ENCODE assay signal across 27 mouse cellular contexts in genomic region chr17:83374123-83374522, GRCm38 (mm10).
"Had no signal": no experiment of that assay in that cellular context is flagged by ENCODE, and none has a peak within 500 bp of the region (broad histone marks: within the 10 kb centered on the region; RNA-seq: fewer than 3 reads in every experiment).

No protein-coding gene starts in this region.

- ATAC-seq: forebrain, embryonic 13.5 days; forebrain, embryonic 14.5 days; forebrain, embryonic 15.5 days; forebrain, embryonic 16.5 days; forebrain, postnatal 0 days had no signal

- DNase-seq: cerebellum, postnatal 10 days; cerebellum, postnatal 14 days; cerebellum, postnatal 25 days; cerebellum, postnatal 36 days; embryo, embryonic 11 days; forebrain, postnatal 0 days; gastrocnemius, adult 2 months; gastrocnemius, postnatal 10 days; gastrocnemius, postnatal 14 days; gastrocnemius, postnatal 25 days; gastrocnemius, postnatal 36 days; heart, adult 11 months; heart, adult 18-20 months; heart, adult 2 months had no signal

- H3K9ac ChIP-seq: embryonic facial prominence, embryonic 12.5 days; embryonic facial prominence, embryonic 13.5 days; embryonic facial prominence, embryonic 15.5 days; forebrain, embryonic 12.5 days; forebrain, embryonic 13.5 days; forebrain, embryonic 15.5 days; forebrain, postnatal 0 days had no signal

- H3K27ac ChIP-seq: embryonic facial prominence, embryonic 10.5 days; embryonic facial prominence, embryonic 12.5 days; embryonic facial prominence, embryonic 13.5 days; embryonic facial prominence, embryonic 15.5 days; forebrain, embryonic 10.5 days; forebrain, embryonic 12.5 days; forebrain, embryonic 13.5 days; forebrain, embryonic 15.5 days; gastrocnemius, adult 2 months; heart, adult 2 months; heart, embryonic 10.5 days had no signal

- H3K4me3 ChIP-seq: embryonic facial prominence, embryonic 10.5 days; embryonic facial prominence, embryonic 12.5 days; embryonic facial prominence, embryonic 13.5 days; embryonic facial prominence, embryonic 15.5 days; erythroblast, embryonic 14.5 days; forebrain, embryonic 10.5 days; forebrain, embryonic 12.5 days; forebrain, embryonic 13.5 days; forebrain, embryonic 15.5 days; gastrocnemius, adult 2 months; heart, adult 2 months; heart, embryonic 10.5 days had no signal

- H3K27me3 ChIP-seq: embryonic facial prominence, embryonic 12.5 days; embryonic facial prominence, embryonic 13.5 days; embryonic facial prominence, embryonic 15.5 days; forebrain, embryonic 12.5 days; forebrain, embryonic 13.5 days; forebrain, embryonic 15.5 days had no signal

- H3K36me3 ChIP-seq: embryonic facial prominence, embryonic 12.5 days; embryonic facial prominence, embryonic 13.5 days; embryonic facial prominence, embryonic 15.5 days; forebrain, embryonic 12.5 days; forebrain, embryonic 15.5 days had no signal

- H3K9me3 ChIP-seq: embryonic facial prominence, embryonic 10.5 days; embryonic facial prominence, embryonic 12.5 days; embryonic facial prominence, embryonic 13.5 days; embryonic facial prominence, embryonic 15.5 days; forebrain, embryonic 10.5 days; forebrain, embryonic 12.5 days; forebrain, embryonic 13.5 days; forebrain, embryonic 15.5 days; heart, embryonic 10.5 days had no signal

- H3K4me2 ChIP-seq: embryonic facial prominence, embryonic 12.5 days; embryonic facial prominence, embryonic 13.5 days; embryonic facial prominence, embryonic 15.5 days; forebrain, embryonic 12.5 days; forebrain, embryonic 13.5 days; forebrain, embryonic 15.5 days; heart, embryonic 11.5 days had no signal
